Mouse (Mus musculus) cerebellum, adult (tissue): ENCODE data around the gene Slc16a9.

Source experiments
- ATAC-seq: cut with Nextera tagmentation; 2 replicates; pipeline ENCODE4 v1.9.2; 2017; ENCODE audit warnings: mild to moderate bottlenecking, moderate library complexity, mixed read lengths; ENCODE audit not compliant: insufficient number of reproducible peaks, low FRiP score, low TSS enrichment

Slc16a9 gene

GRCm38 (mm10) chr10:70296531-70297366 lies 51.8 kb downstream of the Slc16a9 start:
- ATAC-seq, result peak; percentile 90

GRCm38 (mm10) chr10:70299118-70299517 lies 54.2 kb downstream of the Slc16a9 start:
- no peak for ATAC-seq

- ATAC-seq, result no peak
Observed at GRCm38 (mm10) chr10:70299653-70300052, 54.8 kb downstream of the Slc16a9 start.

- ATAC-seq, result no peak
Observed at GRCm38 (mm10) chr10:70301190-70301589, 56.3 kb downstream of the Slc16a9 start.

- ATAC-seq, result no peak
Observed at GRCm38 (mm10) chr10:70303203-70303602, 58.3 kb downstream of the Slc16a9 start.

- no peak for ATAC-seq
Observed at GRCm38 (mm10) chr10:70305683-70306082, 60.8 kb downstream of the Slc16a9 start.

- ATAC-seq, result no peak
Observed at GRCm38 (mm10) chr10:70309416-70309815, 64.5 kb downstream of the Slc16a9 start.

GRCm38 (mm10) chr10:70310646-70311045 lies 65.7 kb downstream of the Slc16a9 start:
- no peak for ATAC-seq

- ATAC-seq, result no peak
Observed at GRCm38 (mm10) chr10:70315895-70316294, 71.0 kb downstream of the Slc16a9 start.

- no peak for ATAC-seq
Observed at GRCm38 (mm10) chr10:70316856-70317255, 72.0 kb downstream of the Slc16a9 start.

- ATAC-seq, result no peak
Observed at GRCm38 (mm10) chr10:70317394-70317965, 72.6 kb downstream of the Slc16a9 start.

- ATAC-seq, result peak; percentile 78
Observed at GRCm38 (mm10) chr10:70318630-70319029, 73.7 kb downstream of the Slc16a9 start.

- no peak for ATAC-seq
Observed at GRCm38 (mm10) chr10:70325518-70325917, 80.6 kb downstream of the Slc16a9 start.

GRCm38 (mm10) chr10:70327331-70327730 lies 82.4 kb downstream of the Slc16a9 start:
- ATAC-seq, result no peak

- ATAC-seq, result no peak
Observed at GRCm38 (mm10) chr10:70328139-70328538, 83.2 kb downstream of the Slc16a9 start.
